Mouse (Mus musculus) liver, postnatal 0 days (tissue): ENCODE data around the gene Cdkl4. TPM values are rescaled to one million over a fixed set of nuclear protein-coding genes. Genes with fewer than 3 reads are reported as not detected.

Experiments
- ATAC-seq: fragments of 200-750 bp; cut with Nextera tagmentation; 2 replicates; pipeline ENCODE4 v1.8.0; 2017; ENCODE audit warnings: mild to moderate bottlenecking, moderate library complexity
- DNase-seq: peaks from one replicate; pipeline ENCODE4 v3.0.0-alpha.2; 2016
- H3K27ac ChIP-seq: fragments of 300-500 bp; sonication (generic); 2 replicates; pipeline ENCODE4 v1.5.1; 2014; ENCODE audit warnings: antibody characterized with exemption, moderate library complexity, mild to moderate bottlenecking, low read depth
- H3K27me3 ChIP-seq: fragments of 300-500 bp; sonication (generic); 2 replicates; pipeline ENCODE4 v1.6.1; 2014; ENCODE audit warnings: low read length, control low read depth, mixed read lengths; ENCODE audit not compliant: insufficient read depth
- H3K36me3 ChIP-seq: fragments of 300-500 bp; sonication (generic); replicated peaks from 2 replicates; pipeline ENCODE4 v1.6.1; 2014; ENCODE audit warnings: mild to moderate bottlenecking, control low read depth, low read length, moderate library complexity, mixed read lengths; ENCODE audit not compliant: insufficient read depth
- H3K4me1 ChIP-seq: fragments of 300-500 bp; sonication (generic); 2 replicates; pipeline ENCODE4 v1.6.1; 2014; ENCODE audit warnings: antibody characterized with exemption, mild to moderate bottlenecking, control low read depth; ENCODE audit not compliant: insufficient read depth
- H3K4me2 ChIP-seq: fragments of 300-500 bp; sonication (generic); 2 replicates; pipeline ENCODE4 v1.6.1; 2014; ENCODE audit warnings: low read depth, mild to moderate bottlenecking, low read length, moderate library complexity, mixed read lengths
- H3K4me3 ChIP-seq: fragments of 300-500 bp; sonication (generic); 2 replicates; pipeline ENCODE4 v1.5.1; 2014; ENCODE audit warnings: low read depth, low read length
- H3K9ac ChIP-seq: fragments of 300-500 bp; sonication (generic); replicated peaks from 2 replicates; pipeline ENCODE4 v1.6.1; 2014; ENCODE audit warnings: mild to moderate bottlenecking, moderate library complexity
- H3K9me3 ChIP-seq: fragments of 300-500 bp; sonication (generic); 2 replicates; pipeline ENCODE4 v1.6.1; 2016; ENCODE audit warnings: mild to moderate bottlenecking, control low read depth, low read length, mixed read lengths
- CTCF ChIP-seq: sonication (generic); IDR thresholded peaks from 2 replicates; pipeline ENCODE4 v1.5.1; 2016; ENCODE audit warnings: antibody characterized with exemption, low read depth
- EP300 ChIP-seq: IDR thresholded peaks from 2 replicates; pipeline ENCODE4 v1.6.1; 2016; ENCODE audit warnings: antibody characterized with exemption, low read depth, mild to moderate bottlenecking
- WGBS: fragments of 180-500 bp; shearing (Covaris S2); extraction: QIAGEN DNeasy Blood & Tissue Kit; methylation state at CpG from one replicate; pipeline ENCODE4 v1.1.7; 2014; ENCODE audit not compliant: insufficient replicate concordance; 5-methylcytosine and 5-hydroxymethylcytosine counted together
- polyA plus RNA-seq: library from polyadenylated mRNA; unstranded; fragments of >200 nt; fragmentation: Nextera tagmentation; extraction: Ambion mirVana; gene quantifications from 2 replicates; pipeline ENCODE4 v1.2.1, GENCODE M21; 2015

Gene Cdkl4
- polyA plus RNA-seq, 1 experiment from 2014 or later: 0.34 TPM

GRCm38 (mm10) chr17:80496185-80496584 is 81.4 kb downstream of the Cdkl4 start:
- Histone ChIP-seq H3K27me3 (no peaks in the 10 kb centered on the region), H3K9me3 (no peaks in the 10 kb centered on the region; the same call in 1 of the 2 replicates), H3K4me1 (peaks cover 3% of the 10 kb centered on the region), H3K9ac (no peak overlapping the region), H3K4me3 (no peak overlapping the region), H3K36me3 (no peaks in the 10 kb centered on the region), H3K4me2 (no peak overlapping the region), H3K27ac (no peak overlapping the region)
- TF ChIP-seq CTCF (no peak), EP300 (no peak)
- WGBS: 67% methylated on average over 6 of the region's 6 CpGs
- no peak for DNase-seq
- no peak for ATAC-seq

GRCm38 (mm10) chr17:80493891-80494290 is 83.7 kb downstream of the Cdkl4 start:
- no peak overlapping the region for H3K9ac ChIP-seq
- H3K9me3 ChIP-seq: no peaks in the 10 kb centered on the region; the same call in 1 of the 2 replicates
- TF ChIP-seq EP300 (no peak), CTCF (no peak)
- no peaks in the 10 kb centered on the region for H3K36me3 ChIP-seq
- no peaks in the 10 kb centered on the region for H3K4me1 ChIP-seq
- no peak overlapping the region for H3K27ac ChIP-seq
- no peak for ATAC-seq
- no peaks in the 10 kb centered on the region for H3K27me3 ChIP-seq
- no peak overlapping the region for H3K4me2 ChIP-seq
- 52% methylated on average over 1 of the region's 1 CpGs for WGBS
- DNase-seq: no peak
- H3K4me3 ChIP-seq: no peak overlapping the region

- no peaks in the 10 kb centered on the region for H3K36me3 ChIP-seq
- DNase-seq (no peak), ATAC-seq (no peak)
- H3K4me2 ChIP-seq: no peak overlapping the region
- WGBS: 61% methylated on average over 4 of the region's 4 CpGs
- no peak overlapping the region for H3K27ac ChIP-seq
- H3K4me1 ChIP-seq: no peaks in the 10 kb centered on the region
- H3K4me3 ChIP-seq: no peak overlapping the region
- no peaks in the 10 kb centered on the region; the same call in 1 of the 2 replicates for H3K9me3 ChIP-seq
- no peak overlapping the region for H3K9ac ChIP-seq
- TF ChIP-seq EP300: no peak
- no peak for TF ChIP-seq CTCF
- H3K27me3 ChIP-seq: no peaks in the 10 kb centered on the region
These were observed 84.8 kb downstream of the Cdkl4 start for GRCm38 (mm10) chr17:80492811-80493210.

- Histone ChIP-seq H3K4me3 (no peak overlapping the region), H3K27me3 (no peaks in the 10 kb centered on the region), H3K4me2 (no peak overlapping the region), H3K4me1 (no peaks in the 10 kb centered on the region), H3K27ac (no peak overlapping the region), H3K36me3 (no peaks in the 10 kb centered on the region), H3K9me3 (no peaks in the 10 kb centered on the region; the same call in 1 of the 2 replicates), H3K9ac (no peak overlapping the region)
- TF ChIP-seq EP300 (no peak), CTCF (no peak)
- DNase-seq (no peak), ATAC-seq (no peak)
- 77% methylated on average over 4 of the region's 4 CpGs for WGBS
These were observed 85.3 kb downstream of the Cdkl4 start for GRCm38 (mm10) chr17:80492274-80492673.

GRCm38 (mm10) chr17:80490166-80490565 is 87.4 kb downstream of the Cdkl4 start:
- DNase-seq (no peak), ATAC-seq (no peak)
- H3K9me3 ChIP-seq: no peaks in the 10 kb centered on the region; the same call in 1 of the 2 replicates
- H3K9ac ChIP-seq: no peak overlapping the region
- H3K4me2 ChIP-seq: no peak overlapping the region
- no peaks in the 10 kb centered on the region for H3K27me3 ChIP-seq
- H3K4me1 ChIP-seq: no peaks in the 10 kb centered on the region
- no peak overlapping the region for H3K27ac ChIP-seq
- 81% methylated on average over 5 of the region's 5 CpGs for WGBS
- H3K4me3 ChIP-seq: no peak overlapping the region
- H3K36me3 ChIP-seq: no peaks in the 10 kb centered on the region
- TF ChIP-seq CTCF: no peak
- no peak for TF ChIP-seq EP300

- TF ChIP-seq CTCF (no peak), EP300 (no peak)
- no peak for ATAC-seq
- no peak for DNase-seq
- no peaks in the 10 kb centered on the region for H3K9me3 ChIP-seq
- no peak overlapping the region for H3K4me2 ChIP-seq
- no peaks in the 10 kb centered on the region for H3K36me3 ChIP-seq
- H3K9ac ChIP-seq: no peak overlapping the region
- 60% methylated on average over 3 of the region's 3 CpGs for WGBS
- H3K27me3 ChIP-seq: no peaks in the 10 kb centered on the region
- H3K4me3 ChIP-seq: no peak overlapping the region
- H3K4me1 ChIP-seq: no peaks in the 10 kb centered on the region
- H3K27ac ChIP-seq: no peak overlapping the region
These were observed 88.7 kb downstream of the Cdkl4 start for GRCm38 (mm10) chr17:80488918-80489317.

GRCm38 (mm10) chr17:80485160-80485559 is 92.5 kb downstream of the Cdkl4 start:
- Histone ChIP-seq H3K36me3 (no peaks in the 10 kb centered on the region), H3K4me2 (no peak overlapping the region), H3K4me1 (peaks cover 15% of the 10 kb centered on the region), H3K9me3 (no peaks in the 10 kb centered on the region), H3K27ac (no peak overlapping the region), H3K27me3 (no peaks in the 10 kb centered on the region), H3K9ac (no peak overlapping the region), H3K4me3 (no peak overlapping the region)
- TF ChIP-seq EP300 (no peak), CTCF (no peak)
- ATAC-seq (no peak), DNase-seq (no peak)
- WGBS: 58% methylated on average over 5 of the region's 5 CpGs
